Mouse (Mus musculus) MEL (cell line): ENCODE measurements at regions not wholly inside any gene's neighbourhood (a gene's known extent, or its start where the extent isn't known, plus 50 kb on each side); places are given as distances from the start of the nearest gene placed in this dataset.

Experiments used
- CTCF ChIP-seq, 3 experiments: IDR thresholded peaks in 2 of 3; conservative IDR thresholded peaks in 1 of 3; 2 replicates each; pipeline ENCODE4 v1.5.1; 2011 to 2012; ENCODE audit warnings: low read length in 3 of 3, low read depth in 2 of 3, mild to moderate bottlenecking in 2 of 3, improper control_type of control experiment in 1 of 3, inconsistent platforms in 1 of 3, mixed read lengths in 1 of 3, moderate library complexity in 1 of 3; ENCODE audit not compliant: control insufficient read depth in 1 of 3, insufficient read depth in 1 of 3, poor library complexity in 1 of 3, severe bottlenecking in 1 of 3
- E2F4 ChIP-seq: IDR thresholded peaks from 2 replicates; pipeline ENCODE4 v1.6.1; 2011; ENCODE audit warnings: low read depth, low read length, improper control_type of control experiment, borderline replicate concordance
- GATA1 ChIP-seq: IDR thresholded peaks from 2 replicates; pipeline ENCODE4 v1.6.1; 2011; ENCODE audit warnings: low read depth, low read length, improper control_type of control experiment
- MAFK ChIP-seq: IDR thresholded peaks from 2 replicates; pipeline ENCODE4 v1.6.1; 2011; ENCODE audit warnings: low read depth, mild to moderate bottlenecking, low read length, improper control_type of control experiment, borderline replicate concordance
- NELFE ChIP-seq: IDR thresholded peaks from 2 replicates; pipeline ENCODE4 v1.6.1; 2011; ENCODE audit warnings: low read depth, low read length, improper control_type of control experiment
- POLR2A ChIP-seq, 2 experiments: IDR thresholded peaks; 2 replicates each; pipeline ENCODE4 v1.6.1; 2011 to 2012; ENCODE audit warnings: low read length in 2 of 2, mild to moderate bottlenecking in 2 of 2, control low read depth in 1 of 2, improper control_type of control experiment in 1 of 2, low read depth in 1 of 2, moderate library complexity in 1 of 2; ENCODE audit not compliant: control insufficient read depth in 1 of 2, insufficient read depth in 1 of 2, poor library complexity in 1 of 2
- POLR2AphosphoS2 ChIP-seq: IDR thresholded peaks from 2 replicates; pipeline ENCODE4 v1.6.1; 2011; ENCODE audit warnings: low read length, improper control_type of control experiment
- SIN3A ChIP-seq: IDR thresholded peaks from 2 replicates; pipeline ENCODE4 v1.6.1; 2012; ENCODE audit warnings: low read length, improper control_type of control experiment, inconsistent platforms
- ZC3H11A ChIP-seq: IDR thresholded peaks from 2 replicates; pipeline ENCODE4 v1.6.1; 2012; ENCODE audit warnings: low read depth, mild to moderate bottlenecking, inconsistent platforms, low read length, improper control_type of control experiment

DNA sequence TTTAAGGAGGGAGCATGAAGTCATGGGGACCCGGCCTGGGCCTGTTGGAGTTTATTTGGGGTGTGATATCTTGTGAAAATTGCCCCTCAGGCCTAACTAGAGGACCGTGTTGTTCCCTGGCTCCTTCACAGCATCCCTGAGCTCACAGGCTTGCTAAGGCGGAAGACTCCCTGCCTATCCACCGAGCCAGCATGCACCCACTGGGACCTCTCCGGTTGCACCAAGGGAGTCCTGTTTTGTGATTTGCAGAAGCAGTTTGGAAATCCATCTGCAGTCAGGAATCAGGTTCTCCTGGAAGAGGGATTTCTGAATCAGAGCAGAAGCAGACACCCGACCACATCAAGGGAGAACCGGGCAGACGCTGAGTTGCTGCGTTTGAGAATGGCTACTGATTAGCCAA, 61.6 kb upstream of the Vangl1 start:
- TF ChIP-seq CTCF (IDR thresholded peaks at IDR 0.05 in 2 of 3, conservative IDR thresholded peaks at IDR 0.05 in 1 of 3; ENCODE audit: control insufficient read depth in 1 of 3, insufficient read depth in 1 of 3, low read depth in 2 of 3, low read length in 3 of 3, poor library complexity in 1 of 3, severe bottlenecking in 1 of 3) (no peak), MAFK (no peak), GATA1 (no peak), POLR2A (IDR thresholded peaks at IDR 0.05; ENCODE audit: control insufficient read depth in 1 of 2, insufficient read depth in 1 of 2, low read depth in 1 of 2, low read length in 2 of 2, poor library complexity in 1 of 2) (no peak), SIN3A (no peak), NELFE (no peak), ZC3H11A (no peak), POLR2AphosphoS2 (no peak), E2F4 (no peak)
